ENCODE assay signal across 29 mouse cellular contexts in genomic region chr2:78268705-78269104, GRCm38 (mm10).
"Had no signal": no experiment of that assay in that cellular context is flagged by ENCODE, and none has a peak within 500 bp of the region (broad histone marks: within the 10 kb centered on the region; RNA-seq: fewer than 3 reads in every experiment).

No protein-coding gene starts in this region.

- ATAC-seq: forebrain, embryonic 13.5 days; forebrain, embryonic 14.5 days; forebrain, embryonic 15.5 days; forebrain, embryonic 16.5 days; forebrain, postnatal 0 days had no signal

- DNase-seq: cerebellum, adult 8-10 months; cerebellum, adult 9-10 months; cerebellum, adult 9-11 months; cerebellum, postnatal 10 days; cerebellum, postnatal 14 days; cerebellum, postnatal 25 days; cerebellum, postnatal 36 days; embryo, embryonic 11 days; forebrain, postnatal 0 days; gastrocnemius, adult 2 months; gastrocnemius, postnatal 10 days; gastrocnemius, postnatal 14 days; gastrocnemius, postnatal 25 days; gastrocnemius, postnatal 36 days; heart, adult 11 months; heart, adult 18-20 months; heart, adult 2 months had no signal

- H3K27ac ChIP-seq: embryonic facial prominence, embryonic 10.5 days; embryonic facial prominence, embryonic 12.5 days; embryonic facial prominence, embryonic 13.5 days; embryonic facial prominence, embryonic 15.5 days; forebrain, embryonic 10.5 days; forebrain, embryonic 12.5 days; forebrain, embryonic 13.5 days; forebrain, embryonic 15.5 days; gastrocnemius, adult 2 months; heart, adult 2 months; heart, embryonic 10.5 days had no signal

- H3K9ac ChIP-seq: embryonic facial prominence, embryonic 12.5 days; embryonic facial prominence, embryonic 13.5 days; embryonic facial prominence, embryonic 15.5 days; forebrain, embryonic 12.5 days; forebrain, embryonic 13.5 days; forebrain, embryonic 15.5 days; forebrain, postnatal 0 days had no signal

- H3K4me1 ChIP-seq: embryonic facial prominence, embryonic 10.5 days; embryonic facial prominence, embryonic 12.5 days; embryonic facial prominence, embryonic 13.5 days; embryonic facial prominence, embryonic 15.5 days; forebrain, embryonic 10.5 days; forebrain, embryonic 12.5 days; forebrain, embryonic 13.5 days; forebrain, embryonic 15.5 days; heart, embryonic 10.5 days had no signal

- H3K27me3 ChIP-seq: embryonic facial prominence, embryonic 12.5 days; embryonic facial prominence, embryonic 15.5 days; forebrain, embryonic 12.5 days; forebrain, embryonic 13.5 days; forebrain, embryonic 15.5 days had no signal

- H3K4me2 ChIP-seq: embryonic facial prominence, embryonic 12.5 days; embryonic facial prominence, embryonic 13.5 days; embryonic facial prominence, embryonic 15.5 days; forebrain, embryonic 12.5 days; forebrain, embryonic 13.5 days; forebrain, embryonic 15.5 days had no signal

- H3K9me3 ChIP-seq: embryonic facial prominence, embryonic 10.5 days; embryonic facial prominence, embryonic 12.5 days; embryonic facial prominence, embryonic 13.5 days; embryonic facial prominence, embryonic 15.5 days; forebrain, embryonic 10.5 days; forebrain, embryonic 12.5 days; forebrain, embryonic 13.5 days; forebrain, embryonic 15.5 days; heart, embryonic 10.5 days had no signal

- H3K36me3 ChIP-seq: embryonic facial prominence, embryonic 10.5 days; embryonic facial prominence, embryonic 12.5 days; embryonic facial prominence, embryonic 13.5 days; embryonic facial prominence, embryonic 15.5 days; forebrain, embryonic 10.5 days; forebrain, embryonic 12.5 days; forebrain, embryonic 15.5 days; heart, embryonic 10.5 days had no signal

- H3K4me3 ChIP-seq: embryonic facial prominence, embryonic 10.5 days; embryonic facial prominence, embryonic 12.5 days; embryonic facial prominence, embryonic 13.5 days; embryonic facial prominence, embryonic 15.5 days; erythroblast, embryonic 14.5 days; forebrain, embryonic 10.5 days; forebrain, embryonic 12.5 days; forebrain, embryonic 13.5 days; forebrain, embryonic 15.5 days; gastrocnemius, adult 2 months; heart, adult 2 months; heart, embryonic 10.5 days had no signal
